Mouse (Mus musculus) frontal cortex, postnatal 36 days (tissue): Measurements from ENCODE around the gene Dohh.

Source experiments
- DNase-seq, 2 experiments: peaks; one replicate each; pipeline ENCODE4 v3.0.0; 2022; ENCODE audit warnings: low spot score in 2 of 2

Gene Dohh

DNA sequence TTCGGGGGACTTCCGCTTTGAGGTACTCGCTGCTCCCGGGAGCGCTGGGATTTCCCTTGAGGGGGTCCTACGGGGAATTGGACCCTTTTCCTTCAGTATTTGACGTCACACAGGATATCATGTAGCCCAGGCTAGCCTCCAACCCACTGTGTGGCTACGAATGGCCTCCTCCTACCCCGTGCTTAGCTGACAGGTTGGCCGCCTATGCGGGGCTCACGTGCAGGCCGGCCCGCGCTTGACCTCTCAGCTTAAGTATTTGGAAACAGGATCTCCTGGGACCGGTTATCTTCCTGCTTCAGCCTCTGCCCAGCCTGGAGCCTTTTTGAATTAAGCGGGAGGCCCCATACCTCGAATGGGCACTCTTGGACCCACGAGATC is 366 bp downstream of the Dohh start:
- no peak for DNase-seq

DNA sequence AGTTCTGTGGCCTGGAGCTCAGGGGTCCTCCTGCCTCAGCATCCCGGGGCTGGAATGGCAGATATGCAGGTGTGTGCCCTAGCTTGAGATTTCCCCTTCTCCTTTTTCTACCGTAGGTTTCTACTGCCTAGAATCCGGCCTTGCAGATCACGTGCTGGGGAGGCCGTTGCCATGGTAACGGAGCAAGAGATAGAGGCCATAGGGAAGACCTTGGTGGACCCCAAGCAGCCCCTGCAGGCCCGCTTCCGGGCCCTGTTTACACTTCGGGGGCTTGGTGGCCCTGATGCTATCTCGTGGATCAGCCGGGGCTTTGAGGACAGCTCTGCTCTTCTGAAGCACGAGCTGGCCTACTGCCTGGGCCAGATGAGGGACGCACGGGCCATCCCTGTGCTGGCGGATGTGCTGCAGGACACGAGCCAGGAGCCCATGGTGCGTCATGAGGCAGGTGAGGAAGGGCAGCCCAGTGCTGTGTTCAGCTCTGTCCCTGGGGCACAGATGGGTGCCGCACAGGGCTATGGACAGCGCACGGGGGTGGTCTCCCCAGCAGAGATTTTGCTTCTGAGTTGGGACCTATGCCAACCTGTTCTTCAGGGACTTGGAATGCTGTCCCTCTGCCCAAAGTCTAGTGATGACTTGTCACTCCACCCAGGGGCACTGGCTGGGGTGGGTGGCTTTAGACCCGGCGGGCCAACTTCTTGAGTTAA is 1.5 kb downstream of the Dohh start:
- no peak for DNase-seq

DNA sequence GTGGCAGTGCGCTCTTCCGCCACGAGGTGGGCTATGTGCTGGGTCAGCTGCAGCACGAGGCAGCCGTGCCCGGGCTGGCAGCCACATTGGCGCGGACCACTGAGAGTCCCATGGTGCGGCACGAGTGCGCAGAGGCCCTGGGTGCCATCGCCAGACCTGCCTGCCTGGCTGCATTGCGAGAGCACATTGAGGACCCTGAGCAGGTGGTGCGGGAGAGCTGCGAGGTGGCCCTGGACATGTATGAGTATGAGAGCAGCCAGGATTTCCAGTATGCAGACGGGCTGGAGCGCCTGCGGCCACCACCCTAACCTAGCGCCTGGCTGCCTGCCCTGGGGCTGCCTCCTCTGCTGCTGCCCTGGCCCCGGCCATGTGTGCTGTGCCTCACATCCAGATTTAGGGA is 3.5 kb downstream of the Dohh start:
- no peak for DNase-seq

DNA sequence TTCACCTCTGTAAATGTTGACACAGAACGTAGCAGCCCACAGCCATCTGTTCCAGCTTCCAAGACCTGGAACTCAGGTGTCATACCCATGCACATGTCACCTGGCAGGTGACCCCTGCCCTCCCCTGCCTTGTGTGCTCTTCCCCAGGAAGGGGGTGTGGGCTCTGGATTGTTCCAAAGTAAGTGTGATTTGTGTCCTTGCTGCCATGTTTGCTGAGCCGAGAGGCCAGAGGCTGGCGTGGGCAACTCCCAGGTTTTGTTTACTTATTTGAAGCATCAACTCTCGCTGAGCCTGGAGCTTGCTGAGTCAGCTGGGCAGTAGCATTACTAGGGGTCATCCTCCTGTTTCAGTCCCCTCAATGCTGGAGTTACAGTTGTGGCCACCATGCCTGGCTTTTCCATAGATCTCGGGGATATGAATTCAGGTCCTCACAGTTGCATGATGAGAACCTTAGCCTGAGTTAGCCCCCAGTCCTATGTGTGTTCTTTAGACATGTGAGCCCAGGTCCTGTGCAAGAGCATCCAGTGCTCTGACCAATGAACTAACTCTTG is 4.4 kb downstream of the Dohh start, which contains the start of gene Gm48552:
Gene Gm48552, plus strand, starts transcription at position 501 of the 551 bp plus-strand sequence.
- DNase-seq: no peak

DNA sequence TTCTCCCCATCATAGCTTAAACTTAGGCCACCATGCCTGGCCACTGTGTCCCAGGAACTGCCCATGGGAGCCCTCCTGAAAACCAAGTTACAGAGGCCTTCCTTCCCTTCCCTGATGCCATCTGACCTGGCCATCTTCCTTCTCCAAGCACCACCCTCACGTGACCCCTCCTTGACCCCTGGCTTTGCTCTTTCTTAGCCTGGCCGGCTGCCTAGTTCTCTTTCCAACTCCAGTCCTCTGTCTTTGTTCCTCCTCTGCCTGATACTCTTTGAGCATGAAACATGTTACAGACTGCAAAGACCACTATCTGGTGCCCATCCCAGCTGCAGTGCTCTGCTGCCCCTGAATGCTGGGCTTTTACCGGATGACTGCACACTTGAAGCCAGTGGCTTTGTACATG is 5.1 kb downstream of the Dohh start:
- no peak for DNase-seq

DNA sequence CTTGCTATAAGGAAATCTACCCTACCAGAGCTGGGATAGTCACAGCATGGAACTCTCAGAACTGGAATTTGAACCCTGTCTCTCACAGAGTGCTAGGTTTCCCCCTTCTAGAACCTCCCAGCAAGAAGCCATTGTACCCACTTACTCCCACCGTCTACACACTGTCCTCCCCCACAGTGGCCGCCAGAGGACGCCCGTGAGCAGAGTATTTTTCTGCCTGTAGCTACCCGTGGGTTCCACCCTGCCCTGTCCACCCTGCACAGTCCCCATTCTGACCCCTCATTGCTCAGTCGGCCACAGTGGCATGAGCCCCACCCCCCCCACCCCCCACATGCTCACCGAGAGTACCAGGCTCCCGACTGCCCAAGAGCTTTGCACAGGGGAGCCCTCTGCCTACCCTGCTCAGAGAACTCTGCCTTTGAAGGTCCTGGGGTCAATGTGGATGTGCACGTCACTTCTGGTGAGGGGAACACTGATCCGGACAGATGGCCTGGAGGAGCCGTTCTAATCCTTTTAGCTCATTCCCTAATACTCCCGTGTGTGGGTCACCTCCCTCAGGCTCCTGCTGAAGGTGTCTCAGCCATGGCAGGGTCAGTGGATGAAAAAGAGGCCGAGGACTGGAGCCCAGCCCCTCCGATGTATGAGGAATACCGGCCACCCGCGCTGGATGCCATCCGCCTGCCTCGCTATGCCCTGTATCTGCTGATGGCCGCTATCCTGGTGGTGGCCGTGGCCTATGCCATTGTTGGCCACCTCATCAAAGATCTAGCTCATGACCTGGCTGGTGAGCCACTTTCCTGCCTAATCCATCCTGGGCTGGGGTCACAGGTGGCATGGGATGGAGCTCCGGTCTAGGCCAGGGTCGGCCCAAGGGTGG is 5.8 kb downstream of the Dohh start:
- DNase-seq: peak; percentile 69 to 78

DNA sequence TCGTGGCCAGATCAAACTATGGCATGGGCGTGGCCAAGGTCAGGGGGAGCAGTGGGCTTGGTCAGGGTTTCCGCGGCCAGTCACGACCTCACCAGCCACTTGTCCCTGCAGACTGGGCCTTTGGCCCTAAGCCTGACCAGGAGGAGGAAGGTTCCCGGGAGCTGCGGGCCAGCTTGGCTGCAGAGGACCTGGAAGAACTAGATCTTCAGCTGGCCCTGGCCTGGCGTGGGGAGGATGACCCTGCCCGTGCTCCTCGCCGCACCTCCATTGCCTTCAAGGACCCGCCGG is 6.4 kb downstream of the Dohh start:
- no peak for DNase-seq

DNA sequence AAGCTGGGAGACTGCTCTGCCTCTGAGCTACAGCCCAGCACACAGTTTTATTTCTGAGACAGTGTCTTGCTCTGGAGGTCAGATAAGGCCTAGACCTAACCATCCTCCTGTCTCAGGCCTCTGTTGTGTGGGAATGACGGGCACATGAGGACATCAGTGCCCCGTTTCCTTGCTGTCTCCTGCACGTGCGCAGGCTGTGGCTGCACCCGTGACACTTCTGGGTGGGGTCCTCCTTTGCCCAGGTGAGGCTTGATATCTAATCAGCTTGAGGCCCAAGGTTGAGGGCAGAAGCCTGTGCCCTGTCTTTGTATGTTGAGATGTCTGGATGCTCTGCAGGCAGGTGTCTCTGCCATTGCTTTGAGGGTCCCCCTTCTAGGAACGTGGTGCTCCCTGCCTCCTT is 8.0 kb downstream of the Dohh start:
- DNase-seq: no peak

DNA sequence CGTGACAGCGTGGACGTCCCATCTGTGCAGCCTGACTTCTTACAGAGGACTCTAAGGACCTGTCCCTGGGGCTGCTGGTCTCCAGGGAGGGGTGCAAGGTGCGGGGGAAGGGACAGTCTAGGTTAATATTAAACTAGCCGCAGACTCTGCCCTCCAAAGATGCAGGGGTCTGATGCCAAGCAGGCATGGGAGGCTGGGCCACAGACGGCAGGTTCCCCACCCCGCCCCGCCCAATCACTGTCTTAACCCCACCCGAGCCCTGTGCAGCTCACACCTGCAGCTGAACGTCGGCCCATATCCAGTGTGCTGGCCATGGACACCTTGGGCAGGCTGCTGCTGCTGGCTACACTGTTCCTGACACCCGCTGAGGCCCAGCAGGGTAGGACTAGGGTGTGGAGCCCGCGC is 8.6 kb downstream of the Dohh start, which contains the start of gene Smim24:
Gene Smim24, plus strand, starts transcription at position 271 of the 405 bp plus-strand sequence.
- no peak for DNase-seq

DNA sequence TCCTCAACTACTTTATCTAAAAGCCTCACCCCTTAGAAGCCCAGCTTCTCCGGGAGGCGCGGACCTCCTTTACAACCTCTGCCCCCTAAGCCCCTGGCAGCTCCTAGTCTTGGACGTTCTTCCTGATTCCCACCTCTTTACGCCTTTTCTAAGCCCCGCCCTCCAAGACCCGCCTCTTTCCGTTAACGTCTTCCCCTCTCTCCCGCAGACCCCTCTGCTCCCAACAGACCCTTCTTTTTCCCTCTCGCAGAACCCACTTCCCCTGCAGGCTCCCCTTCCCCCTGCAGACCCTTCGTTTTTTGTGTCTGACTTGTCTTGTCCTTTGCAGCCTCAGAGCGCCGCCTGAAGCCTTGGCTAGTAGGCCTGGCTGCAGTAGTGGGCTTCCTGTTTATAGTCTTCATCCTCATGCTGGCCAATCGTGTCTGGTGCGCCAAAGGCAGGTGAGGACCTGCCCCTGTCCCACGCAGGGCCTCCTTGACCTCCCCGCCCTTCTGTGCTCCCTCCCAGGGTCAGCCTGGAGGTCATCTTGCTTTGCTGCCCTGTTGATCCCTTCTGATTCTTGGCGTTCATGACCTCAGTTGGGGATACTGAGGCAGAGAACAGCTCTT is 9.3 kb downstream of the Dohh start:
- DNase-seq: no peak

DNA sequence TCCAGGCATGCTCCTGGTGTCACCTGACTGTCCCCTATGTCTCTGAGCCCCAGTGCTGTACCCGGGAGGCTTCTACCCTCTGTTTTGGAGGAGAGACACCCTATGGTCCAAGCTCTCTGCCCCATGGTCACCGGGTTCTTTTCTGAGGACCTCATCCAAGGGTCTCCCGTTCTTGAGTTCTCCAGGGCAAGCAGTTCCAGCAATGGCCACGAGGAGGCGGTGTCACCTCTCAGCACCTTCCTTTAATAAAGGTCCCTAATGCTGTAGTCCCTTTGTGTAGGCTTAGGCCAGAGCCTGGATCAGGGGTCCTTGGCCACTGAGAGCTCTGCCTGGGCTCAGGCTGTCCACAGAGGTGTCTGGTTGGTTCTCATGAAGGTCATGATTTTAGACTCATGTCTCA is 10.9 kb downstream of the Dohh start:
- no peak for DNase-seq

DNA sequence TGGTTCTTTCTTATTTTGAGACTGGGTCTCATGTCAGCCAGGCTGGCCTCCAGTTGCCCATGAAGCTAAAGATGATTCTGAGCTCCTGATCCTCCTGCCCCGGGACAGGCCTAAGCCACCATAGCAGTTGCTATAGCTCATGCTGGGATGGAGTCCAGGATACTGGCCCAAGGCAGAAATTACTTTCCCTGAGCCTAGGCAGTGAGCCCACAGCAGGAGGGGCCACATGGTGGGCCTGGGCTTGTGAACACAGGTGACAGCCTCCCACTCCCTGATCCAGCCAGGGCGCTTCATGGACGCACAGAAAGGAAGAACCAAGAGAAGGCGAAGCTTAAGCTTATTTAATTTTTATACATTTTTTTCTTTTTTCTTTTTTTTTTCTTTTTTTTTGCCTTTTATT is 11.6 kb downstream of the Dohh start:
- DNase-seq: no peak

DNA sequence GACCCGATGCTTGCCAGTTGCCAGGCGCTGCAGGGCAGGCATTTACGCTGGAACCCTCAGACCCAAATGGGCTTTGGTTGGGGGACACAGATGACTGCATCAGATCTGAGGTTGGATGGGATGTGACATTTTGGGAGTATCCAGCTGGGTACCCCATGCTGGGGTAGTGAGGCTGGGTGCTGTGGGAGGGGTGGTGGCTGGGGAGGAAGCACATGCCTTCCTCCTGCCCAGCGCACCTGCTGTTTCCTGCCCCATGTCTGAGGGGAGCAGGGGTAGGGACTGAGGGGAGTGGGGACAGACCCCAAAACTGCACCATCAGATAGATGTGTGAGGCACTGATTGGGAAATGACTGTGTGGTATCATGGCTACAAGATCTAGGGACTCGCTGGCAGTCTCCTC is 12.5 kb downstream of the Dohh start:
- DNase-seq: no peak

DNA sequence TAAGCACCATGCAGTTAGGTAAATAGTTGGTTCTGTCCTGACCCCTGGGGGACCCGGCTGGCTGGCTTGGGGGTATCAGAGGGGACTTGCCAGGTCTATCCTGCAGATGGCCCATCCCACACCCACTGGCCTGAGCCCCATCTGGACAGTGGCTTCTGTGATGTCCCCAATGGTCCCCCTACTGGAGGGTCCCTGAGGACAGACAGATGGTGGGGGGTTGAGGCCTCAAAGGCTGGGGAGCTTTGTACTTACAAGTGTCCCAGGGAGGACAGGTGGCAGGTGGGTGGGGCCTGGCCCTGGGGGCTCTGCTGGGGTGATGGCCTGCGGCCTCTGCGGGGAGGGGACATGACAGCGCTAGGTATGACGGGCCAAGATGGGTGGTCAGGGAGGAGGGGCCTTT is 15.1 kb downstream of the Dohh start:
- no peak for DNase-seq

DNA sequence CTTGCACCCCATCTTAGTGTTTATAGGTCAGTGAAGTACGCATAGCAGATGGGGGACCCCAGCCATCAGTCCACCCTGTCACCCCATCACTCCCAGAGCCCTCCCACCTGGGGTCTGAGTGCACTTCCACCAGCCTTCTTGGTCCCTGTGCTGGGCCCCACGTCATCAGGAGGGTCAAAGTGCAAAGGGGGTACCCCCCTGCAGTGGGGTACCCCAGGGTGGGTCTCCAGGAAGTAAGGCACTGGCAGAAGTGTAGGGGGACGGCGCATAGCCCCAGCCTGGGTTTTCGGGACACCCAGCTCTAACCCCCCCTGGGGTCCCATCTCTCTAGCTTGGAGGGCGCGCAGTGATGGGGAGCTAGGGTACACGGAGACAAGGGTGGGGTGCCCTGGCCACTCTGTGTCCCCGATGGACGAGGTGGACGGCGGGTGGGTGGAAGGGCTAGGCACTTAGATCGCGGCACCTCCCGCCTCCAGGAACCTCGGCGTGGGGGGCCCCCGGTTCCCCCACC is 15.6 kb downstream of the Dohh start:
- DNase-seq: no peak

DNA sequence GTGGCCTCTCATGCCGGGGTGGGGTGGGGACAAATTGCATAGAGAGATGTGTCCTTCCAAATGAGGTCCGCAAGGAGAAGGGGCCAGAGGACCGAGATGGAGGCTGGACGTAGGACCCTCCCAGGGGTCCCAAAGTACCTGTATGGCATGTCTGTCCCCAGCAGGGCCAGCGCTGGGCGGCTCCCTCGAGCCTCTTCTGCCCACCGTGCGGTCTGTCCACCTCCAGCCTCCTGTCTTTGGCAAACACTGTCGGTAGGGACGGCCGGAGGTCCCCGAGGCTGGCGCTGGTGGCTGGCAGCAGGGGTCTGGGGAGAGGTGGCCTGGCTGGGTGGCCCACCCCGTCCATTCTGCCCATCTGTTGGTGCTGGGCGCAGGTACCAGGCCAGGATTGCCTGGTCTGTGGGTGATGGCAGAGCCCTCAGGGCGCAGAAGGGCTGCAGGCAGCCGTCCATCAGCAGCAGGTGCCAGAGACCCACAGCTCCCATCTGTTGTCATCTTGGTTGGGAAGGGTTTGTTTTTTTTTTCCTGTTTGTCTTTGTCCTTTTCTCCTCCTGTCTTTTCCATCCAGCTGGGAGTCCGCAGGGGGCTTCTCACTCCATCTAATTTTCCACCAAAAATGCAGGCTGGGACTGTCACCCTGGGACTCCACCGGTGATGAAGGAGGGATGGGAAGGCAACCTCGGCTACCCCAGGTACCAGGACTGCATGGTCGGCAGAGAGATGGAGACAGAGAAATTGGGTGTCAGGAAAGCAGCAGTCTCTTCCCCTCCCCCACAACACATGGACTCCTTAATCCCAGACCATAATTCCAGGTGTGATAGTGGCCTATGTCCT is 16.4 kb downstream of the Dohh start:
- no peak for DNase-seq

DNA sequence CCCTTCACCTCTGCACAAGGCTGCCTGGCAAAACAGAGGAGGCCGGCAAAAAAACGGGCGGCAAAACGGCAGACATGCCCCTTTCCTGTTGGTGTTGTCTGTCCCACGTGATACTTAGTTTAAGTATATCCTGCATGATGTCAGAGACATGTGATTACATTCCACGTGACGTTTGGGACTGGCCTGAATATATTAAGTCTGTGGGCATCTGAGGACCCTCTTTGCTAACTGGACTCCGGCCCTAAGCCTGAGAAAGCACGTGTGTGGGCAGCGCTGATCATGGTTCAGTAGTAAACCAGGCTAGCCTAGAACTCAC is 16.9 kb downstream of the Dohh start:
- DNase-seq: no peak

DNA sequence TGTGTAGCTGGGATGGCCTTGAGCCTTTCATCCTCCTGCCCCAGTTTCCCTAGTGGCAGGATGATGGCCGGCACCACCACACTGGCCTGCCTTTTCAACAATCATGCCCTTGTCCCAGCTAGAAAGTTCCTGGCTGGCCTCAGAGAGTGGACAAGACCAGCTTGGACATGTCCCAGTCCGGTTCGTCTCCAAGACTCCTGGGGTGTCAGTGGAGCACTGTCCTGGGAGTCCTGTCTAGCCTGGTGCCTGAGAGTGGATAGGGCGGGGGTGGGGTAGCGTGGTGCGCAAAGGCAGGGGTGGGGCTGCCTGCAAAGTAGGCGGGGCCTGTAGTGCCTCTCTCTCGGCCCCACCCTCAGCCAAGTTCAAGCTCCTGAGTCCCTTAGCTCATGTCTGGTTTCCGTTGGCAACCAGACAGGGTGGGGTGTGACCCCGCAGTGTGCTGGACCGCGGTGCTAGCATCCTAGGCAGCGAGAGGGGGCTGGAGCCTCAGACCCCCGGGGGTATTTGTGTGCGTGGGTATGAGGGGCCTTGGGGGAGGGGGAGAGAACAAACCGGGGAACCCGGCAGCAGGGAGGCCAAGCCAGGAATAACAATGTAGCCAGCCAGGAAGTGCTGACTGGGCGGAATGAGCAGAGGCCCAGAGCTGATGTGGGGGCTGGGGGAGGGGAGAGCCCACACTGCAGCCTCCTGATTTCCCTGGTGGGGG is 17.4 kb downstream of the Dohh start:
- DNase-seq: no peak

DNA sequence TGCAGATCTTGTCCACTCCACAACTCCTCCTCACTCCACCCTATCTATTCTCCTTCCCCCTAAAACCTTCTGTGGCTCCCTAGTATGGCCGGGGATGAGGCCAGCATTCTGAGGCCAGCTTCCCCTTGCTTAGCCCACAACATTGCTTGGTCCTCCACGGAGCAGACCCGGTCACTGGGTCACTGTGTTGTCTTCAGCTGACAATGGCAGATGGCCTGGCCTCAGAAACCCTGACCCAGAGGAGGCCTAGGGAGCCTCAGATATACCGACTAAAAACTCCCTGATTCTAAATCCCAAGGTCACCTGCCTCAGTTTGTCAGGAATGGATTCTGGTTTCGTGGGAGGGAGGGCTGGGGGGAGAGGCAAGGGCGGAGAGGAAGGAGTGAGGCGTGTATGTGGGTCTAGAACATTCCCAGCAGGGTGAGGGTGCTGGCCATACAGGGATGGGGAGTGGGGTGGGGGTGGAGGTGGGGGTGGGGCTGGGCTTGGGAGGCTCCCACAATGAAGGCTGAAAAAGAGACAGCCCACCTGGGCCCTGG is 18.1 kb downstream of the Dohh start:
- DNase-seq: no peak

DNA sequence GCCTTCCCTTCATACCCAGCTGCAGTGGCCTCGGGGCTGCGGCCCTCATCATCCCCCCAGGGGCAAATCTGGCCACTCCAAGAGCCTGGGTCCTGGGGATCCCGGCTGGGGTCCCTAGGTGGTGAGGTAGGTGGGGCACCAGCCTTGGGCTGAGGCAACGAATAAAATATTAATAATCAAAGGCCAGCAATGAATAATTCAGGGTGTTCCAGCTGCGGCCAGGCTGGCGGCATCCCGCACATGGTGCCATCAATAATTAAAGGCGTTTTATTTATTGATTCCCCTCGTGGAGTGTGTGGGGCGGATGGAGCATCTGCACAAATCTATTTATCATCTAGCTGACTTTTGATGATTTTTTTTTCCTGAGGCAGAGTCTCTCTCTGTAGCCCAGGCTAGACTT is 19.3 kb downstream of the Dohh start:
- no peak for DNase-seq

DNA sequence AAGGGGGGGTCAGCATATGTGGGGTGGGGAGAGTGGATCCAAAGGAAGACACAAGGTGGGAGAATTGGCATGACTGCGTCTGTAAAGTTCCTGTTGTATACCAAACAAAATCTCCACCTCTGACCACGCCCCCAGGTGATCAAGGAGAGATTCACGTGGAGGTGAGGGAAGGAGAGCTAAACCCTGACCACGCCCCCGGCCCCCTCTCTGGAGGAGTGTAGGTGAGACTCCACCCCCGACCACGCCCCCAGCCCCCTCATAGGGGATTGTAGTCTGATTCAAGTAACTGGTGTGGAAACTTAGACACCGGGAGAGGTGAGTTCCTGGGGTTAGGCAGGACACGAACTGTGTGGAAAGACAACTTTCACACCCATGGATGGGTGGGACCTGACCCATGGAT is 19.9 kb downstream of the Dohh start:
- DNase-seq: no peak
